Mouse (Mus musculus): Measurements from ENCODE around the gene Ssna1.

Gene Ssna1

DNA sequence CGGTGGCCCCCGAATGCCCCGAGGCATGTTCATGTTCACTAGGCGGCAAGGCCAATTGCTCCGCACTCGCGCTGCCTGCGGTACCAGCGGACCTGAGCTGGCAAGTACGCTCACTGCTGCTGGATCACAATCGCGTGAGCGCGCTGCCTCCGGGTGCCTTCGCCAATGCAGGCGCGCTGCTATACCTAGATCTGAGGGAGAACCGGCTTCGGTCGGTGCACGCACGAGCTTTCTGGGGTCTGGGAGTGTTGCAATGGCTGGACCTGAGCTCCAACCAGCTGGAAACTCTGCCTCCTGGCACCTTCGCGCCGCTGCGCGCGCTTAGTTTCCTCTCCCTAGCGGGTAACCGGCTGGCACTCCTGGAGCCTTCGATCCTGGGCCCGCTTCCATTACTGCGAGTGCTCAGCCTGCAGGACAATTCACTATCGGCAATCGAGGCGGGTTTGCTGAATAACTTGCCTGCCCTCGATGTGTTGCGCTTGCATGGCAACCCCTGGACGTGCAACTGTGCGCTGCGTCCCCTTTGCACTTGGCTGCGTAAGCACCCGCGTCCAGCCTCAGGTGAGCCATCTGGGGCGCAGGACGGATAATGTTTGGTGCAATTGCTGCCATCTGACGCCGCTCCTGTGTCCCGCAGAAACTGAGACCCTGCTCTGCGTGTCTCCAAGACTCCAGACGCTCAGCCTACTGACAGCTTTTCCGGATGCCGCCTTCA is 18.0 kb upstream of the Ssna1 start:
- 1% methylated on average over 54 of the region's 54 CpGs for WGBS

DNA sequence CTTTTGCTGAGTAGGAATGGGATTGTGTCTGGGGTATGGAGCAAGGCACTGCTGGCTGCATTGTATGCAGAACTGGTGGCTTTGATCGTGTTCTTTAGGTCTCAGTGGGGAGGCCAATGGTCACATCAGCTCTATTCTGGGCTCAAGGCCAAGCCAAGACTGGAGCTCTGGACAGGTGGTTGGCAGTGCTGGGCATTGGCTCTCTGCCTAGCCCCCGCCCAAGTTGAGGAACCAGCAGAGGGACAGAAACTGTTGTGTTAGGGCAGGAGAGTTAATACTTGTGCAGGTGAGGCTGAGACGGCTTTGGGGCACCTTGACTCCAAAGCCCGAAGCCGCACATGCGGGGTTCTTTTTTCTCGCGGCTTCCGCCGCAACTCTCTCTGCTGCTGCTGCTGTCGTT is 17.4 kb upstream of the Ssna1 start, which contains the start of gene Lrrc26:
Gene Lrrc26, plus strand, starts transcription at position 265 of the 400 bp plus-strand sequence.
- WGBS: 5% methylated on average over 11 of the region's 11 CpGs

DNA sequence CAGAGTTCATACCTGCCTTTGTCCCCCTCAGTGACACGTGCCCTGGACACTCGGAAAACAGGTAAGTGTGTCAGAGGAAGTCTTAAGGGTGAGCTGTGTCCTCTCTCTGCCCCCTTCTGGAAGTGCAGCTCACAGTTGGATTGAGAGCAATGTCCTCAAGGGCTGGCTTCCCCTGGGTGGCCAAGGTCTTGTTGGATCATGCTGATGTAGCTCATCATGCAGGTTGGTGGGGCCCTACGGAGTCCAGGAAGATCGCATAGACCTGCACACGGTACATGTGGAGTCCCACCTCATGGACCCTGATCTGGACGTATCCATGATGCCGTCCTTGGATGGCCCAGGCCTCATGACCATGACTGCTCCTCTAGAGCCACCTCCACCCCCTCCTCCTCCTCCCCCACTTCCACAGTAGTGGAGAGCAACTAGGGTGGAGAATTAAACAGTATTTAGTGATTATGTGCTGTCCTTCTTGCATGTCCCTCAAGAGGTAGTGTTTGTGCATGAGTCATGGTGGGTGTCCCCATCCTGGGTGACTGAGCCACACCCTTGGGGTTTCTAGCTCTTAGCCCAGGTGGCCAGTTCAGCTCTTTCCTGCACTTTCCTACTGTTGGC is 16.6 kb upstream of the Ssna1 start:
- 69% methylated on average over 7 of the region's 7 CpGs for WGBS

DNA sequence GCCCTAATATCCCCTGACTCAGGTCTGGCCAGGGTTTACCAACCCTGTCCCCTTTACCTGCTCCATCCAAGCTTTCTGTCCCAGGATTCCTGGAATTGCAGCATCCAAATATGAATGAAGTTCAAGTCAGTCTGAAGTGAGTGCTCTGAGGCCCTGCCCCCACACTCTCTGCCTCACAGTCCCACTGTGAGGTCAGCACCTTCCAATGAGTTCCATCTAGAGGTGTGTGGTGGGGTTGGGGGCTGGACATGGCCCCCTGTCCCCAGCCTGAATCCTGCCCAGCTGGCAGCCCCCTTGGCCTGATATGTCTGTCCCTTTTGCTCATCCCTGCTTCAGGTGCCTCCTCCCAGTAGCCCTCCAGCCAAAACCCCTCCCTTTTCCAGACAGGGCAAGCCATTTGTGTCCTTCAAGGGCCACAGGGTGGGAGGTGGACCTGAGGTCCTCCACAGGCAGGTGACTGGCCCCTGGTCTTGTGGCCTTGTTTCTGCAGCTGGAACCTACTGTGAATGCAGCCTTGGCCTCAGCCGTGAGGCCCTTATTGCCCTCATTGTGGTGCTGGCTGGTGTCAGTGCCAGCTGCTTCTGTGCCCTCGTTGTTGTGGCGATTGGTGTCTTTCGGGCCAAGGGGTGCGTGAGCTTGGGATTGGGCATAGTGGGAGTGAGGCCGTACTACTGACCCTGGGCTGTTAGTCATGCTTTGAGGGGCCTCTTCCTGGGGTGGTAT is 15.8 kb upstream of the Ssna1 start, which contains the start of gene Tmem210:
Gene Tmem210, plus strand, starts transcription at position 219 of the 723 bp plus-strand sequence.
- WGBS: 38% methylated on average over 6 of the region's 6 CpGs

DNA sequence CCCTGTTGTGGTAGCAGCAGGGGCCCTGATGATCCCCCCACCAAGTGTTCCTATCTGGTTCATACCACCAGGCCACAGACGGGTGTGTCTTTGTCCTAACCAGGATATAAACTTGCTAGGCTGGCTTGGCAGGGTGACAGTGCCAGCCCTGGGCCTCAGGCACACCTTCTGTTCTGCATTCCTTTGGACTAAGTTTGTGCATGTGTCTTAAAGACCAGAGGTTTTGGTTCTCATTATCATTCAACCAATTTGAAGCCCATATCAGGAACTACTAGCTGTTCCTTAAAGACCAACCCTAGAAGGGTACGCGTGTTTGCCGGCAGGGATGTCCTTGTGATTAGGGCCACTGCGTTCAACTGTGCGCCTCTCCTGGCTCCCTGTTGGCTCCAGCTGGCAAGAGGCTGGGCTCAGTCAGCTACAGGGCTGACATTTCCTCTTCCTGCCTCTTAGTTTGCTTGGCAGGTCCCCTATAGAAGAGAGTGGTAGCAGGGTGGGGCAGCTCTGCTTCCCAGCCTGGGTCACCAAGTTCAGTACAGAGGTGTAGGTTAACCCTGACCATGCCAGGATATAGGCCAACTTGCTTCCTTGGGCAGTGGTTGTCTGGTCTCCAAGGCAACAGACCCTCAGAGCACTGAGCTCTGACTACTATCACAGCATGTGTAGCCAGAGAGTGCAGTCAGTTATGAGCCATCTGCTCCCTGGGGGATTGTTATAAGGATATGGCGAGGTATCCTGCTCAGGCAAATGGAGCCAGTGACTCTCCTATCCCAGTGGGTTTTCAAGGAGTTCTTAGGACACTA is 14.8 kb upstream of the Ssna1 start:
- WGBS: 26% methylated on average over 7 of the region's 7 CpGs

DNA sequence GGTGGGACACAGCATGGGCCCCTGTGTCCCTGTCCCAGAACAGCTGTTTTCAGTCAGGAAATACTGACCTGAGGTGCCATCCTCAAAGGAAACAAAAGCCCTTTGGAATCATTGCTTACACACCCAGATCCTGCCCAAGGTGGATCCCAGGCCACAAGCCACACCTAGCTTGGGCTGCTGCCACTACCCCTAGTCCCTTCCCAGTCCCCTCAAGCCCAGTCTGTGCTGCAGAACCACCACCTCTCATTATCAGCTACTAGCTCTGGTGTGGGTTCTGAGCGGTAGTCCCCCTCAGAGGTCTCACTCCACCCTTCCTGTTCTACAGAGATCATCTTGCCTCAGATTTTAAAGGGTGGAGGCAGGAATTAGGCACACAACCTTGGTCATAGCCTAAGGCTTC is 14.1 kb upstream of the Ssna1 start:
- 70% methylated on average over 1 of the region's 1 CpGs for WGBS

DNA sequence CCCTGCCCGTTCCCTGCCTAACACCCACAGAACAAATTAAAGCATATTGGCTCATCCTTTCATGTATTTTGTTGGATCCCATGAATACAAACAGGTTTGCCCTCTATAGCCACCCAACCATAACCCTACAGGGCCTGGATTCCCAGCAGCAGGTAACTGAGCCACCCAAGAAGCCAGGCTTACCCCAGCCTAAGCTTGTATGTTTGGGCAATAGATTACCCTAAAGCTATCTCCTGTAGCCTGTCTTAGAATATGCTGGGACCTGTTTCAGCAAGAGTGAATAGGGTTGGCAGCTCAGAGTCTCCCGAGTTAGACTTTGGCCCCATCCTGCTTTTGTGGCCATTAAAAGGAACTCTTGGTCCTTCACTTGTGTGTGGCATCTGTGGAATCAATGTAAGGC is 13.3 kb upstream of the Ssna1 start:
- WGBS: 55% methylated on average over 2 of the region's 2 CpGs

DNA sequence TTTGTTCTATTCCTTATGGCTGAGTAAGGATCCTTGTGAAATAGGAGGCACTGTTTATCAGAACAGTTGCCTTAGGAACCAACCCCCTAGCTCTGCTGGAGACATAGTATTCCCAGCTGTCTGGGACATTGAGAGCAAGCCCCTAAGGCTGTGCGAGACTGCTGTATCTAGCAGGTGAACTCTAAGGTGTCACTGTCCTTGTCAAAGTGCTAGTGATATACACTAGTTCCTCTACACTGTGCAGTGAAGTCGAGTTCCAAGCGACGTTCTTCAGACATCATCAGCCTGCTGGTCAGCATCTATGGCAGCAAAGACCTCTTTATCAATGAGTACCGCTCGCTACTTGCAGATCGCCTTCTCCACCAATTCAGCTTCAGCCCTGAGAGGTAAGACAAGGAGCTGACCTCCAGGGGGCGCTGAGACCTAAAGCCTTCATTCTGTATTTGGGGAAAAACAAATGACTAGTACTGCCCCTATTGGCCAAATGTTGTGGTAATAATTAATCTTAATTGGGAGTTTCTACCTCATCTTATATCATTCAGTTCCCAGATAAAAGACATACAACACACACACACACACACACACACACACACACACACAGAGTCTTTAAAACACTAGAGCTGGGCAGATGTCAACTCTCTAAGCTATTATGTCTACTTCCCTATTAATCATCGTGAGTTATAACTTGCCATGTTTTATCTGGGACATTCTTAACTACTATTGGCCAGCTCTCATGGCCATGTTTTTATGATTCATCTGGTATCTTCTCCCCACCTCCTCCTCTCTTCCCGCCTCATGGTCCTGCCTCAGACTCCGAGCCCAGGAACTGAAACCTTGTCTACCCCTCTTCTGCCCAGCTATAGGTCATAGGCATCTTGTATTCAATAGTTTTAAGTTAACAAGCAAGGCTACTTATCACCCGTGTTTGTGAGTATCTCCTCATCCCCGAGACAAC is 7.0 kb upstream of the Ssna1 start:
- WGBS: 61% methylated on average over 13 of the region's 13 CpGs

DNA sequence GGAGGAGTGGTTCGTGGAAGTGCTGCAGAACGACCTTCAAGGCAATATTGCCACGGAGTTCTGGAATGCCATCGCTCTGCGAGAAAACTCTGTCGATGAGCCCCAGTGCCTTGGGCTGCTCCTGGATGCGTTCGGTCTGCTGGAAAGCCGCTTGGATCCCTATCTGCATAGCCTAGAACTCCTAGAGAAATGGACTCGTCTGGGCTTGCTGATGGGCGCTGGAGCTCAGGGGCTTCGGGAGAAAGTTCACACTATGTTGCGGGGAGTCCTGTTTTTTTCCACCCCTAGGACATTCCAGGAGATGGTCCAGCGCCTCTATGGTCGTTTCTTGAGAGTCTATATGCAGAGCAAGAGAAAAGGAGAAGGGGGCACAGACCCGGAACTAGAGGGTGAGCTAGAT is 772 bp upstream of the Ssna1 start:
- 36% methylated on average over 16 of the region's 16 CpGs for WGBS

DNA sequence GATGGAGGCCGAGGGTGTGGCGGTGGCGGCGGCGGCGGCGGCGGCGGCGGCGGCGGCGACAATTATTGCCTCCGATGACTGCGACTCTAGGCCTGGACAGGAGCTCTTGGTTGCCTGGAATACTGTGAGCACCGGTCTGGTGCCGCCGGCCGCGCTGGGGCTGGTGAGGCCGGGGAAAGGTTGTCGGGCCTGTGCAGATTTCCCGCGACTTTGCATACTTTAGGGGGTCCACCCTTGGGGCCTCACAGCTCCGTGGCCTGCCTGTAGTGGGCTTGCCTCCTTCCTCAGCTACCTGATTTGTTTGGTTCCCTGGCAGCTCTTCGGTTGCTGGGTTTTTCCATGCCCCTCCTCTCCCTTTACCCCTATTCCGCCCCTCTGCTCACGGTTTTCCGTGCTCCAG is 277 bp upstream of the Ssna1 start:
- under 1% methylated on average over 29 of the region's 29 CpGs for WGBS

DNA sequence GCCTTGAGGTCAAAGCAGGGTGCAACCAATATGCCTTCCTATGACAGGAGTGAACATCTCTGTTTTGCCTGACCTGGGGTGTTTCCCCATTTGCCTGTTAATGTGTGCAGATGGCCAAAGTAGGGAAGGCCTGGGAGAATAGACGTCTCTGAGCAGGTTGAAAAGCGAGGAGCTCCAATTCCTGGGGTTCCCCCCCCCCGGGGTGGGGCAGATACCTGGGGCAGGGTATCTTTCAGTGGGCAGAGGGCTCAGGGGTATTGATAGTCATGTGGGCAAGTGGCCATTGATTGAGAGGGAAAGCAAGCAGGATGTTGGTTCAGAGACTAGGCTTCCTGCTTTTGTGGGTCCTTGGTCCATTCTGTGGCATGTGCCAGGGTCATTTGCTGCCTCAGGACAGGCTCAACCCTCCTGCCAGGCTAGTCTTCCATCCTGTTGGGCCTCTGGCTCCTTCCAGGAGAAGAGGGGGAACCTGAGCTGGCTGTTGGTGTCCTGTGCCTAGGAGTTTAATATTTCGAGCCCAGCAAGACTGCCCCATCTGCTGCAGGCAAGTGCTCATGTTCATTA is 4.4 kb downstream of the Ssna1 start:
- 71% methylated on average over 4 of the region's 4 CpGs for WGBS

DNA sequence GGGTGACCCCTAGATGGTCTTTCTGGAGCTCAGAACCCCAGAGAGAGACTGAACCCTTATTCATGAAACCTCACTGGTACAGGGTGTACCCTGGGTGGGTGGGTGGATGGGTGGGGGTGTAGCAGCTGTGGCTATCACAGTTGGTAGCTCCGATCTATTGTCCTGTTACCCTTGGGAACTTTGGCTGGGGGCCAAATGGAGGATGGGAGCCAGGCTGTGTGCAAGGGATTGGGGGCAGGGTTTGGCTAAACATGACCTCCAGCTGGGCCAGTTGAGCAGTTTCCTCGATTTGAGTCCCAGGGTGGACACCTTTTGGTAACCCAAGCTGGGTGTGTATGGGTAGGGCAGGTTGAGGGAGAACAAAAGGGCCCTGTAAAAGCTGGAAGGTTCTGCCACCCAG is 5.5 kb downstream of the Ssna1 start:
- WGBS: 26% methylated on average over 2 of the region's 2 CpGs

DNA sequence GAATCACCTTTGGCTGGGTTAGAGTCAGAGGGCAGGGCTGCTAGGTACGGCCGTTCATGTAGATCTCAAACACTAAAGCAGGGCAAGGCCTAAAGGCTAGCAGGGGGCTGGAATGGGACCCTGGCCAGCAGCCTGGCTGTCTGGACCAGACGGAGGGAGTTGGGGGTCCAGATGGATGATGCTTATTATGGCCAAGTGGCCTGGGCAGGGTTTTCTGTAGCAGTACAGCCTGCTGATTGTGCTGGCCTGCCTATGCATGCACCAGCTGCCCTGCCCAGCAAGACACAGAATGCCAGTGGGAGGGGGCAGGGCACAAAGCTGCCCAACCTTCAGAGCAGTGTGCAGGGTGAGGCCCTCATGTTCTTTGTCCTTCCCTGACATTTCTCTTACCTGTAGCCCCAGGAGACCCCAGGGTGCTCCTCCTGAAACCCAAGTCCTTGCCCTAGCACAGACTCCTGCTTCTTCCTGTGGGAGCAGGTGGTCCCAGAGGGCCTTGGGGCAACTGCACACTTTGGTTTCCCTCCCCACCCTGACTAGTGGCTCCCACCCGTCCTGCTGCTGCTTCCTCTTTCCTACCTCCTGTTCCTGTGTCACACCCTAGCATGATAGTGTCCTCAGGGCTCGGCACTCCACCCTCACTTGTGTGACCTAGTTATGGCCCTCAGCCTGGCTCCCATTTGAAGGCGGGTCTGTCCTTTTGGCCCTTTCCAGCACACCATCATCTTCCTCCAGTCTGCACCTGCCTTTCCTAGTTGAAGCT is 6.2 kb downstream of the Ssna1 start:
- 55% methylated on average over 6 of the region's 6 CpGs for WGBS

DNA sequence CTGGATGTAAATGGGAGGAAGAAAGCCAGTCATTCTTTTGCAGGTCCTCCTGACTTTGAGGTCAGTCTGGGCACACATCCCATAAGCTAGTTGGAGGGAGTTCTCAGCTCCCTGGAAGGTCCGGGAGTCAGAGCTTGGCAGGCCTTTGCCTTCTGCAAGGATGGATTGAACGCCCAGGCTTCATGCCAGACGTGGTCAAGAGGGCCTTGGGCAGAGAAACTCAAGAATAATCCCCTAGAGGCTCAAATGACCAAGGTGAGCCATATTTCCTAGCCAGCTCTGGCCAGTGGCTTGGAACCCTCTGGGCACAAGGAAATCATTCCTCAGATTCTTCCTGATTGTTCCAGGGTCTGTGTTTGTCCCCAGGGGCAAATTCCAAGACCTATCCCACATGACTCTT is 7.4 kb downstream of the Ssna1 start:
- 62% methylated on average over 3 of the region's 3 CpGs for WGBS

DNA sequence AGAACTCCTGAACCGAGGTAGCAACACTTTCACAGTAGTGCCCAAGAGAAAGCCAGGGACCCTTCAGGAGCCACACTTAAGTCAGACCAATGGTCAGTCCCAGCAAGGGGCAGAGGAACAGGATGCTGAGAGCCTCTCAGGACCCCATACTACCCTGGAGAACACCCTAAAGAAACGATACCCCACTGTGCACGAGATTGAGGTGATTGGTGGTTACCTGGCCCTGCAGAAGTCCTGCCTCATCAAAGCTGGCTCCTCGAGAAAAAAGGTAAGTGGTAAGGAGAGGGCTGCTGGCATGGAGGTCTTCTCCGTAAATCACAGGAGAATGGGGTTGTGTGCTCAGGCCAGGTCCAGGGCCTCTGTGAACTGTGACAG is 8.0 kb downstream of the Ssna1 start:
- WGBS: 77% methylated on average over 5 of the region's 5 CpGs

DNA sequence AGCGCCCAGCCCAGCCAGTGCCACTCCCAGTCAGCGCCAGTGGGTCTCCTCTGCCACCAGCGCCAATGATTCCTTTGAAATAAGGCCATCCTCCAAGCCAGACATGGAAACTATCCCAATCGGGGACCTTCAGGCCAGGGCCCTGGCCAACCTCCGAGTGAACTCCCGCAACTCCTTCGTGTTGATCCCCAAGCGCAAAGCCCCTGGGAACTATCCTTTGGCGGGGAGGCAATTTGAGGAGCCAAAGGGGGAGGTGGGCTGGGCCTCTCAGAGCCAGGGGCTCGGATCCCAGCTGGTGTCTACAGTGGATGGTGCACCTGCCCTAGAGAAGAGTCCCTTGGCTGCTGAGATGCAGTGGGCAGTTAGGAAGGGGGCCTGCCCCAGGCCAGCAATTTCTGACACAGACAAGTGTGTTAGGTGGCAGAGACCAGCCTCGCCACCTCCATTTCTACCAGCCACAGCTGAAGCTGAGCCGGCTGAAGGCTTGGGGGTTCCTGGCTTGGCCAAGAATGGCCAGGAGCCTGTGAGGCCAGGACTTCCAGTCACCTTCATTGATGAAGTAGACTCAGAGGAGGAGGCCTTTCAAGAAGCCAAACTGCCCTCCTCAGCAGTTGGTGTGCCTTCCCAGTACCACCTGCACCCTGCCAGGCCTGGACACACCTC is 8.5 kb downstream of the Ssna1 start:
- 33% methylated on average over 12 of the region's 12 CpGs for WGBS

DNA sequence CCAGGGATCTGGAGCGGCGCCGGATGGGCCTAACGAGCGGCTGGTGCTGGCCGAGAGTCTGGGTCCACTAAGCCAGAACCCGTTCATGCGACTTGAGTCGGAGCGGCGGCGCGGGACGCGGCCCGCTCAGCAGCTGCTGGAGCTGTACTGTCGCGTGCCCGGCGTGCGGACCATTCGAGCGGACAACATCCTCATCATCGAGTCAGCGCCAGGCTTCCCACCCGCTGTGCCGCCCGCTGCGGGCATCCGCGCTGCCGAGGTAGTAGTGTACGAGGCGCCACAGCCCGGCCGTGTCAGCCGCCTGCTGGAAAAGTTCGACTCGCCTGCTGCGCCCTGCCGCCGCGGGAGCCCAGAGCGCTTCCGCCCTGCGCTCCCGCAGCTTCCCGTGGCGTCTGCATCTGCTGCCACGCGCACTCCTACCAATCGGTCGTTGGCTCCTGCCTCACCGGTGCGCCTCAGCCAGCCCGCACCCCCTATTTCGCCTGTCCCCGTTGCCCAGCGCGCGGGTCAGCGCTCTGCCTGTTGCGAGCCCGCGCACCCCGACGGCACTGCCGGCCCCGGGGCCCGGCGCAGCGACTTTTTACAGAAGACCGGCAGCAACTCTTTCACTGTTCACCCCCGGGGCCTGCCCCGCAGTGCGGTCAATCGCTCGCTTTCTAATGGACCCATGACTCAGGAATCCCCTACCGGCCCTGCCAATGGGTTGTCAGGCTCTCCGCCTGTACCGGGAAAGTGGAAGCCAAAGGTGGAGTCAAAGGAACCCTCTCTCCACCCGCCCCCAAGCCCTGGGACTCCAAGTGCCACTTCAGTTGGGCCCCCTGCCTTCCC is 9.2 kb downstream of the Ssna1 start:
- under 1% methylated on average over 82 of the region's 82 CpGs for WGBS

DNA sequence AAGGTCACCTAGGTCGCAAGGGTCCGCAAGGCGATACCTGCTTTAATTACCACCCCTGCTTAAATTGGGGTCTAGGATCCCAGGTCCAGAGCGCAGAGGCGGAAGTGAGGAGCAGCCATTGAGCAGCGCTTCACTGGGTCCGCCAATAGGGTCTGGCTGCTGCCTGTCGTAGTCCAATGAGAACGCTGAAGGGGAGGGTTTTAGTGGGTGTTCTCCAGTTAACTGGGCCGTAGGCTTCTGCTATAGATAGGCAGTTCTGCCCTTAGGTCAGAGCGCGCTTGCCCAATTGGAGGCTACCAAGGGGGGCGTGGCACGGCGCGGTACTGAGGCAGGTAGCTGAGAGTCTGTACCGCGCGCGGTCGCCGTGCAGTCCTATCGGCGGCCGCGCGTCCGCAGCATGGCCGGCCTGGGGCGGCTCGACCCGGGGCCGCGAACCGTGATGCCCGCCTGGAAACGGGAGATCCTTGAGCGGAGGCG is 9.9 kb downstream of the Ssna1 start, which contains the start of gene Tprn:
Gene Tprn, plus strand, starts transcription at position 328 of the 477 bp plus-strand sequence.
- WGBS: under 1% methylated on average over 39 of the region's 39 CpGs
